Mouse (Mus musculus) liver, postnatal 0 days (tissue): ENCODE measurements around the gene Rps6ka5. TPM values are rescaled to one million over a fixed set of nuclear protein-coding genes. Genes with fewer than 3 reads are reported as not detected.

ENCODE experiments used
- ATAC-seq: fragments of 200-750 bp; cut with Nextera tagmentation; 2 replicates; pipeline ENCODE4 v1.8.0; 2017; ENCODE audit warnings: mild to moderate bottlenecking, moderate library complexity
- DNase-seq: peaks from one replicate; pipeline ENCODE4 v3.0.0-alpha.2; 2016
- H3K27ac ChIP-seq: fragments of 300-500 bp; sonication (generic); 2 replicates; pipeline ENCODE4 v1.5.1; 2014; ENCODE audit warnings: antibody characterized with exemption, moderate library complexity, mild to moderate bottlenecking, low read depth
- H3K27me3 ChIP-seq: fragments of 300-500 bp; sonication (generic); 2 replicates; pipeline ENCODE4 v1.6.1; 2014; ENCODE audit warnings: low read length, control low read depth, mixed read lengths; ENCODE audit not compliant: insufficient read depth
- H3K36me3 ChIP-seq: fragments of 300-500 bp; sonication (generic); replicated peaks from 2 replicates; pipeline ENCODE4 v1.6.1; 2014; ENCODE audit warnings: mild to moderate bottlenecking, control low read depth, low read length, moderate library complexity, mixed read lengths; ENCODE audit not compliant: insufficient read depth
- H3K4me1 ChIP-seq: fragments of 300-500 bp; sonication (generic); 2 replicates; pipeline ENCODE4 v1.6.1; 2014; ENCODE audit warnings: antibody characterized with exemption, mild to moderate bottlenecking, control low read depth; ENCODE audit not compliant: insufficient read depth
- H3K4me2 ChIP-seq: fragments of 300-500 bp; sonication (generic); 2 replicates; pipeline ENCODE4 v1.6.1; 2014; ENCODE audit warnings: low read depth, mild to moderate bottlenecking, low read length, moderate library complexity, mixed read lengths
- H3K4me3 ChIP-seq: fragments of 300-500 bp; sonication (generic); 2 replicates; pipeline ENCODE4 v1.5.1; 2014; ENCODE audit warnings: low read depth, low read length
- H3K9ac ChIP-seq: fragments of 300-500 bp; sonication (generic); replicated peaks from 2 replicates; pipeline ENCODE4 v1.6.1; 2014; ENCODE audit warnings: mild to moderate bottlenecking, moderate library complexity
- H3K9me3 ChIP-seq: fragments of 300-500 bp; sonication (generic); 2 replicates; pipeline ENCODE4 v1.6.1; 2016; ENCODE audit warnings: mild to moderate bottlenecking, control low read depth, low read length, mixed read lengths
- CTCF ChIP-seq: sonication (generic); IDR thresholded peaks from 2 replicates; pipeline ENCODE4 v1.5.1; 2016; ENCODE audit warnings: antibody characterized with exemption, low read depth
- EP300 ChIP-seq: IDR thresholded peaks from 2 replicates; pipeline ENCODE4 v1.6.1; 2016; ENCODE audit warnings: antibody characterized with exemption, low read depth, mild to moderate bottlenecking
- WGBS: fragments of 180-500 bp; shearing (Covaris S2); extraction: QIAGEN DNeasy Blood & Tissue Kit; methylation state at CpG from one replicate; pipeline ENCODE4 v1.1.7; 2014; ENCODE audit not compliant: insufficient replicate concordance; 5-methylcytosine and 5-hydroxymethylcytosine counted together
- polyA plus RNA-seq: library from polyadenylated mRNA; unstranded; fragments of >200 nt; fragmentation: Nextera tagmentation; extraction: Ambion mirVana; gene quantifications from 2 replicates; pipeline ENCODE4 v1.2.1, GENCODE M21; 2015

Gene Rps6ka5
- polyA plus RNA-seq, 1 experiment from 2014 or later: 1.6 TPM

DNA sequence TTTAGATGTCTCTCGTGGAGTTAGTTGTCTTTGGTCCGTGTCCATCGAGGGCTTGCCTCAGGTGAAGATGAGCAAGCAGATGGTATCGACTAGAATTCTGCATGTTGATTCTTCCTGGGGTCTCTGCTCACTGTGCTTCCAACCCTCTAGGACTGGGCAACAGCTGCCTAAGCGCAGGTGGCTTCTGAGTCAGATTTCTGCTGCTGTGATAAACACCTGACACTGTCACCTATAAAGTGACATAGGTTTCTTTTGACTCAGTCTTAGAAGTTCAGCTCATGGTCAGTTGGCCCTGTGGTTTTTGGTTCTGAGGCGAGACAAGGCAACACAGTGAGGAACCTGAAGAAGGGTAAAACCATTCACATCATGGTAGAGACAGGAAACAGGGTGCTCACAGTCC, 43.1 kb upstream of the Rps6ka5 start:
- Histone ChIP-seq H3K9me3 (no peaks in the 10 kb centered on the region), H3K27ac (no peak overlapping the region), H3K4me3 (no peak overlapping the region), H3K4me2 (no peak overlapping the region), H3K36me3 (no peaks in the 10 kb centered on the region), H3K9ac (no peak overlapping the region), H3K4me1 (peaks cover 5% of the 10 kb centered on the region), H3K27me3 (no peaks in the 10 kb centered on the region)
- no peak for TF ChIP-seq CTCF
- TF ChIP-seq EP300: no peak
- ATAC-seq (no peak), DNase-seq (no peak)
- 77% methylated on average over 6 of the region's 6 CpGs for WGBS

DNA sequence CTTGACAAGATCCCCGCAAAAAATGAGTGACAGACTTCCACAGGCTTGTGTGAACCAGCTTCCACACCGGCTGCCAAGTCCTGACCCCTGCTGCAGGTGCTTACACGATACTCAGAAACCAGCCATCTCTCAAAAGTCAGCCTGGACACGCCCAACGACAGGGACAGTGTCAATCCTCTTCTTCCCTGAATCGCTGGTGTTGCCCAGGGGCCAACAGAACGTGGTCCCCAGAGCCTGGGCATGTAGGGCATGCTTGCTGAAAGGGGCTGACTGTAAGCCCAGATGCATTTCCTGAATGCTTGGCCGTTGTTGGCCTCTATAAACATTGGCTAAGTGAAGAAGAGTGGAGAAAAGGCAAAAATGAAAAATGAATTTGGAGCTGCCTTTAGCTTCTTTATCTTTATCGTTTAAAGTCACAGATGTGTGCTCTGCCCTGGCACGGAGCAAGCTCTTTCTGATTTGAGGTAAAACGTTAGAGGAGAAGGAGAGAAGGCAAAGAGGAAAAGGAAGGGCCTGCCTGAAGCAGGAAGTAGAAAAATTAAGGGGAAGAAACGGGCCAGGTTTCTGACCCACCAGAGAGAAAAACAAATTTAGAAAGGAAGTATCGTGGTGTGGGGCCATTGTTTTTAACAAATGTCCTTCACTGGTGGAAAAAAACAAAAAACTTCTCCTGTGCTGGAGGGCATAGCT, 37.7 kb upstream of the Rps6ka5 start:
- H3K4me1 ChIP-seq: peaks cover 9% of the 10 kb centered on the region
- WGBS: 23% methylated on average over 13 of the region's 13 CpGs
- H3K9me3 ChIP-seq: no peaks in the 10 kb centered on the region

DNA sequence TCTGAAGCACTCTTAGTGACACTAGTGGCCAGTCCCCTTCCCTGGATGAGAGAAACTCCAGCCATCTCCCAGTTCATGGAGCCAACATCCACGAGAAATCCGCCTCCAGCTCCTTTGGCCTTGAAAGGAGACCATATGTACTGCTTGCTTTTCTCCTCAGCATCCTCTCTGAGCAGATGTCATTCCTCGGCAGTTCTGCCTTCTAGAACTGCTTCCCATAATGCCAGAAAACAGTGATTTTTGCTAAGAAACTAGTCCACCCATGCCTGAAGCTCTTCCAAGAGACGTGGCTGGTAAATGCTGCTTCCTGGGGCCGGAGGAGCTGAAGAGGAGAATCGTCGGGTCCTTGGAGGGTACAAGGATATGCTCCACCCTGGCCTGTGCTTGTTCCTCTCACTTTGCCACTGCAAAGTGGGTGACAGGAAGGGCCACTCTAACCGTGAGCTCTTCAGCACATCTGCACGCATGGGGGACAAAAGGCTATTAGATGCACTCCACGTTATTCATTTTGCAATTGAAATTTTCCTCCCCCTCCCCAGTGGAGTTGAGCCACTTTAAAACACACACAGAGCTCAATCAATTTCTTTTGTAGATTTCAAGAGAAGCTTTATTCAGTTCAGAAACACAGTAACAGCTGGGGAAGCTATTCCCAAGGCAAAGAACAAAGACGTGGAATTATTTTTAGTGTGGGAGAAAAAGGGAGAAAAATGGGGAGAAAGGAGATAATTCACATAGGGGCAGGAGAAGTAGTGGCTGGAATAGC, 36.1 kb upstream of the Rps6ka5 start:
- Histone ChIP-seq H3K36me3 (no peaks in the 10 kb centered on the region), H3K4me1 (peaks cover 9% of the 10 kb centered on the region), H3K4me2 (no peak overlapping the region), H3K27ac (no peak overlapping the region), H3K4me3 (no peak overlapping the region), H3K27me3 (no peaks in the 10 kb centered on the region), H3K9ac (no peak overlapping the region), H3K9me3 (no peaks in the 10 kb centered on the region)
- ATAC-seq (no peak), DNase-seq (no peak)
- TF ChIP-seq CTCF (no peak), EP300 (no peak)
- 71% methylated on average over 11 of the region's 11 CpGs for WGBS

More for the DNA sequence above, 37.7 kb upstream of the Rps6ka5 start:
- no peaks in the 10 kb centered on the region for H3K27me3 ChIP-seq
- no peak overlapping the region for H3K9ac ChIP-seq
- H3K4me3 ChIP-seq: no peak overlapping the region
- peak overlapping the region; percentile 41 for H3K27ac ChIP-seq
- ATAC-seq: no peak
- H3K36me3 ChIP-seq: no peaks in the 10 kb centered on the region
- no peak for TF ChIP-seq EP300
- TF ChIP-seq CTCF: no peak
- peak overlapping the region; percentile 15; the same call in 1 of the 2 replicates for H3K4me2 ChIP-seq
- DNase-seq: no peak

DNA sequence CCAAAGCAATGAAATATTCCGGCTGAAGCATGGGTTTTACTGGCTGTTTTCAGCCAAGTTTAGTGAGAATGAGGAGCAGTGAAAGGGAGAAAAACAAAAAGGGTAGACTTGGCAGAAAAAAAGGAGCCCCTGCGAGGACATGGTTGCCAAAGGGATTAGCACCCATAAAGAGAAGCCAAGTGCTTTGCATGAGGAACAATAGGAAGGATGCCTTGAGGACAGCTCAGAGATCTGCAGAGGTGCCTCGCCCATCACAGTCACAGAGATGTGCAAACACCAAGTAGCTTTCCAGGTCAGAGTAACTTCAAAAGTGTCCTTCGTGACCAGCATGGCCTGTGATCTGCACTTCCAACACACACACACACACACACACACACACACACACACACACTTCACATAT, 30.6 kb upstream of the Rps6ka5 start:
- Histone ChIP-seq H3K4me1 (no peaks in the 10 kb centered on the region), H3K9ac (no peak overlapping the region), H3K9me3 (no peaks in the 10 kb centered on the region), H3K36me3 (no peaks in the 10 kb centered on the region), H3K27me3 (no peaks in the 10 kb centered on the region), H3K4me3 (no peak overlapping the region), H3K27ac (no peak overlapping the region), H3K4me2 (no peak overlapping the region)
- no peak for DNase-seq
- ATAC-seq: no peak
- no peak for TF ChIP-seq EP300
- TF ChIP-seq CTCF: no peak
- WGBS: 59% methylated on average over 4 of the region's 4 CpGs

DNA sequence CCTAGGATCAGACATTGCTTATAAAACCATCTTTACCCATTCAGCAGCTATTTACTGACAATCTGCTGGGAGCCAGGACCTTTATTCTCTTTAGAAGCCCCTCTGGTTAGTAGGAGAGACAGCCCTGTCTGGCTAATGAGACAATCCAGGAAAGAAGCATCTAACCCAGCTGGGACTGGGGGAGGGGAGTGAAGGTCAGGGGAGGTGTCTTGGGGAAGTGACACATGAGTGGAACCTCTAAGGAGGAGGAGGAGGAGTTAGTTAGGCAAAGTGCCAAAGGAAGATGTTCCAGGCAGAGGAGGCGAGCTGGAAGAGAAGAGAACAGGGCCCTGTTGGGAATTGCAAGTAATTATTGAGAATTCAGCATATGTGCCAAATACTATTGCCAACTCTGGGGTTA, 26.9 kb upstream of the Rps6ka5 start:
- no peak for ATAC-seq
- Histone ChIP-seq H3K9ac (no peak overlapping the region), H3K27ac (no peak overlapping the region), H3K4me1 (no peaks in the 10 kb centered on the region), H3K4me2 (no peak overlapping the region), H3K9me3 (no peaks in the 10 kb centered on the region), H3K36me3 (no peaks in the 10 kb centered on the region), H3K27me3 (no peaks in the 10 kb centered on the region), H3K4me3 (no peak overlapping the region)
- WGBS: 58% methylated on average over 1 of the region's 1 CpGs
- TF ChIP-seq EP300 (no peak), CTCF (no peak)
- DNase-seq: no peak

DNA sequence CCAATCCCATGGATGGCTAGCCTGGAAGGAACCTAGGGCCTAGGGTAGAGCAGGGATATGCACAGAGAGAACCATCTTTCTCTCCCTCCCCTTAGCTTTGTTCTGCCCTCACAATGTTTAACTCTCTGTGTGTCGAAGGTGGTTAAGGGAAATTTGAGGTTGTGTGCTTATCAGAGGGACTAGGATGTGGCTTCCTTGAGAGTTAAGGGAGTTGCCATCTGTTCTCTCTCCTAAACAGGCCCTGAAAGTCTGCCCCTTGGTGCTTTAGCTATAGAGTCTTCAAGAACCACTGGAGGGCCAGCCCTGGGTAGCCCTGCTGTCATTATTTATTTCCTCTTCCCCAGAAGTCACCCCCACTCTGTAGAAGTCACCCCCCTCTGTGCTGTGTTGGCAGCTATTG, 26.2 kb upstream of the Rps6ka5 start:
- Histone ChIP-seq H3K4me3 (no peak overlapping the region), H3K27me3 (no peaks in the 10 kb centered on the region), H3K9ac (no peak overlapping the region), H3K9me3 (no peaks in the 10 kb centered on the region), H3K36me3 (no peaks in the 10 kb centered on the region), H3K27ac (no peak overlapping the region), H3K4me2 (no peak overlapping the region), H3K4me1 (no peaks in the 10 kb centered on the region)
- DNase-seq: no peak
- 20% methylated on average over 1 of the region's 1 CpGs for WGBS
- ATAC-seq: no peak
- TF ChIP-seq CTCF: no peak
- no peak for TF ChIP-seq EP300
